Mouse (Mus musculus): ENCODE results near the gene Gm21915. TPM values are rescaled to one million over a fixed set of nuclear protein-coding genes. Genes with fewer than 3 reads are reported as not detected.

Gene Gm21915
- polyA plus RNA-seq, 1 experiment from 2014 or later = not detected

GRCm38 (mm10) chr9:40678653-40679052 is 8.2 kb downstream of the Gm21915 start:
- Histone ChIP-seq H3K9me3 (no peaks in the 10 kb centered on the region), H3K4me1 (replicated peaks) (peaks cover 17% of the 10 kb centered on the region), H3K27me3 (replicated peaks) (no peaks in the 10 kb centered on the region), H3K36me3 (no peaks in the 10 kb centered on the region), H3K9ac (no peak overlapping the region), H3K27ac (peak overlapping the region; percentile 51), H3K4me3 (replicated peaks) (no peak overlapping the region), H3K4me2 (replicated peaks) (no peak overlapping the region)
- peak; percentile 36; the same call in 1 of the 2 replicates for ATAC-seq
- 47% methylated on average over 4 of the region's 4 CpGs for WGBS

- WGBS = under 1% methylated on average over 49 of the region's 53 CpGs
- H3K4me3 ChIP-seq (replicated peaks) = peak within 1 kb of the TSS; percentile 77
- peaks cover 6% of the 10 kb centered on the region for H3K27me3 ChIP-seq (replicated peaks)
- no peaks in the 10 kb centered on the region for H3K9me3 ChIP-seq
- peak within 1 kb of the TSS; percentile 96 for H3K27ac ChIP-seq
- H3K4me1 ChIP-seq (replicated peaks) = 0 out of 2 replicates have a peak, but pooled peaks cover 10% of the 10 kb centered on the region
- H3K4me2 ChIP-seq (replicated peaks) = peak within 1 kb of the TSS; percentile 92
- ATAC-seq = peak; percentile 72
- H3K36me3 ChIP-seq = no peaks in the 10 kb centered on the region
- peak within 1 kb of the TSS; percentile 87 for H3K9ac ChIP-seq
These were observed 15.5 kb downstream of the Gm21915 start, which contains the start of gene Clmp for GRCm38 (mm10) chr9:40685801-40686420. Gene Clmp (plus strand): TSS chr9:40685962.

- H3K4me2 ChIP-seq (replicated peaks) = peak overlapping the region; percentile 92
- H3K36me3 ChIP-seq = no peaks in the 10 kb centered on the region
- 1% methylated on average over 23 of the region's 23 CpGs for WGBS
- H3K4me3 ChIP-seq (replicated peaks) = peak overlapping the region; percentile 77
- peak overlapping the region; percentile 87 for H3K9ac ChIP-seq
- peak; percentile 84 for ATAC-seq
- peaks cover 6% of the 10 kb centered on the region for H3K27me3 ChIP-seq (replicated peaks)
- H3K9me3 ChIP-seq = no peaks in the 10 kb centered on the region
- 0 out of 2 replicates have a peak, but pooled peaks cover 10% of the 10 kb centered on the region for H3K4me1 ChIP-seq (replicated peaks)
- H3K27ac ChIP-seq = peak overlapping the region; percentile 96
These were observed 16.0 kb downstream of the Gm21915 start for GRCm38 (mm10) chr9:40686421-40686899.

GRCm38 (mm10) chr9:40687053-40687452 is 16.6 kb downstream of the Gm21915 start:
- no peaks in the 10 kb centered on the region for H3K36me3 ChIP-seq
- 0 out of 2 replicates have a peak, but pooled peaks cover 10% of the 10 kb centered on the region for H3K4me1 ChIP-seq (replicated peaks)
- H3K9me3 ChIP-seq = no peaks in the 10 kb centered on the region
- ATAC-seq = no peak
- H3K4me3 ChIP-seq (replicated peaks) = peak overlapping the region; percentile 77
- peak overlapping the region; percentile 92 for H3K4me2 ChIP-seq (replicated peaks)
- peak overlapping the region; percentile 87 for H3K9ac ChIP-seq
- 41% methylated on average over 5 of the region's 5 CpGs for whole genome bisulfite sequencing
- peaks cover 6% of the 10 kb centered on the region for H3K27me3 ChIP-seq (replicated peaks)
- peak overlapping the region; percentile 96 for H3K27ac ChIP-seq

- Histone ChIP-seq H3K4me2 (replicated peaks) (peak overlapping the region; percentile 92), H3K36me3 (no peaks in the 10 kb centered on the region), H3K27me3 (replicated peaks) (peaks cover 6% of the 10 kb centered on the region), H3K4me3 (replicated peaks) (peak overlapping the region; percentile 77), H3K9me3 (no peaks in the 10 kb centered on the region), H3K9ac (peak overlapping the region; percentile 87; the same call in 1 of the 2 replicates), H3K4me1 (replicated peaks) (0 out of 2 replicates have a peak, but pooled peaks cover 12% of the 10 kb centered on the region), H3K27ac (no peak overlapping the region)
- 40% methylated on average over 3 of the region's 3 CpGs for WGBS
- ATAC-seq = no peak
These were observed 17.1 kb downstream of the Gm21915 start for GRCm38 (mm10) chr9:40687553-40687952.

- Histone ChIP-seq H3K27me3 (replicated peaks) (peaks cover 6% of the 10 kb centered on the region), H3K9ac (no peak overlapping the region), H3K4me2 (replicated peaks) (no peak overlapping the region), H3K9me3 (no peaks in the 10 kb centered on the region), H3K36me3 (no peaks in the 10 kb centered on the region), H3K4me3 (replicated peaks) (no peak overlapping the region), H3K27ac (no peak overlapping the region), H3K4me1 (replicated peaks) (peaks cover 23% of the 10 kb centered on the region; the same call in 1 of the 2 replicates)
- no peak for ATAC-seq
- 93% methylated on average over 7 of the region's 7 CpGs for WGBS
These were observed 20.1 kb downstream of the Gm21915 start for GRCm38 (mm10) chr9:40690511-40690910.

- H3K4me1 ChIP-seq (replicated peaks) = peaks cover 13% of the 10 kb centered on the region; the same call in 1 of the 2 replicates
- H3K36me3 ChIP-seq = no peaks in the 10 kb centered on the region
- no peak overlapping the region for H3K4me2 ChIP-seq (replicated peaks)
- no peaks in the 10 kb centered on the region for H3K9me3 ChIP-seq
- H3K27me3 ChIP-seq (replicated peaks) = no peaks in the 10 kb centered on the region
- peak overlapping the region; percentile 6 for H3K27ac ChIP-seq
- 36% methylated on average over 3 of the region's 3 CpGs for WGBS
- H3K4me3 ChIP-seq (replicated peaks) = no peak overlapping the region
- no peak overlapping the region for H3K9ac ChIP-seq
- no peak for ATAC-seq
These were observed 22.6 kb downstream of the Gm21915 start for GRCm38 (mm10) chr9:40693026-40693425.

GRCm38 (mm10) chr9:40693768-40694167 is 23.4 kb downstream of the Gm21915 start:
- Histone ChIP-seq H3K27ac (peak overlapping the region; percentile 6; the same call in 1 of the 2 replicates), H3K4me2 (replicated peaks) (no peak overlapping the region)

GRCm38 (mm10) chr9:40694284-40694683 is 23.9 kb downstream of the Gm21915 start:
- ATAC-seq = no peak
- WGBS = 85% methylated on average over 12 of the region's 12 CpGs
- H3K27me3 ChIP-seq (replicated peaks) = no peaks in the 10 kb centered on the region

More at GRCm38 (mm10) chr9:40693768-40694167, 23.4 kb downstream of the Gm21915 start:
- Histone ChIP-seq H3K4me1 (replicated peaks) (peaks cover 13% of the 10 kb centered on the region; the same call in 1 of the 2 replicates), H3K9me3 (no peaks in the 10 kb centered on the region), H3K4me3 (replicated peaks) (no peak overlapping the region), H3K27me3 (replicated peaks) (no peaks in the 10 kb centered on the region), H3K9ac (no peak overlapping the region), H3K36me3 (no peaks in the 10 kb centered on the region)
- no peak for ATAC-seq
- WGBS = 56% methylated on average over 5 of the region's 5 CpGs

GRCm38 (mm10) chr9:40696086-40696485 is 25.7 kb downstream of the Gm21915 start:
- no peak overlapping the region for H3K9ac ChIP-seq
- no peaks in the 10 kb centered on the region for H3K9me3 ChIP-seq
- H3K27me3 ChIP-seq (replicated peaks) = no peaks in the 10 kb centered on the region
- H3K36me3 ChIP-seq = no peaks in the 10 kb centered on the region
- H3K27ac ChIP-seq = no peak overlapping the region
- H3K4me2 ChIP-seq (replicated peaks) = no peak overlapping the region
- WGBS = 87% methylated on average over 4 of the region's 4 CpGs
- H3K4me1 ChIP-seq (replicated peaks) = peaks cover 13% of the 10 kb centered on the region; the same call in 1 of the 2 replicates
- H3K4me3 ChIP-seq (replicated peaks) = no peak overlapping the region
- ATAC-seq = no peak

More at GRCm38 (mm10) chr9:40694284-40694683, 23.9 kb downstream of the Gm21915 start:
- Histone ChIP-seq H3K4me2 (replicated peaks) (no peak overlapping the region), H3K9ac (no peak overlapping the region), H3K4me3 (replicated peaks) (no peak overlapping the region), H3K9me3 (no peaks in the 10 kb centered on the region), H3K27ac (no peak overlapping the region), H3K36me3 (no peaks in the 10 kb centered on the region), H3K4me1 (replicated peaks) (peaks cover 13% of the 10 kb centered on the region; the same call in 1 of the 2 replicates)

- Histone ChIP-seq H3K36me3 (no peaks in the 10 kb centered on the region), H3K9ac (no peak overlapping the region), H3K27me3 (replicated peaks) (no peaks in the 10 kb centered on the region), H3K4me2 (replicated peaks) (no peak overlapping the region), H3K4me3 (replicated peaks) (no peak overlapping the region), H3K9me3 (no peaks in the 10 kb centered on the region), H3K27ac (no peak overlapping the region), H3K4me1 (replicated peaks) (no peaks in the 10 kb centered on the region)
- 84% methylated on average over 3 of the region's 3 CpGs for WGBS
- ATAC-seq = no peak
These were observed 28.8 kb downstream of the Gm21915 start for GRCm38 (mm10) chr9:40699194-40699593.

- Histone ChIP-seq H3K27me3 (replicated peaks) (no peaks in the 10 kb centered on the region), H3K27ac (no peak overlapping the region), H3K9me3 (no peaks in the 10 kb centered on the region), H3K4me2 (replicated peaks) (no peak overlapping the region), H3K4me3 (replicated peaks) (no peak overlapping the region), H3K36me3 (no peaks in the 10 kb centered on the region), H3K4me1 (replicated peaks) (0 out of 2 replicates have a peak, but pooled peaks cover 4% of the 10 kb centered on the region), H3K9ac (no peak overlapping the region)
- 84% methylated on average over 5 of the region's 5 CpGs for WGBS
- no peak for ATAC-seq
These were observed 29.8 kb downstream of the Gm21915 start for GRCm38 (mm10) chr9:40700253-40700652.
